Mouse (Mus musculus) midbrain, embryonic 16.5 days (tissue): ENCODE measurements around the gene Apobr. TPM values are rescaled to one million over a fixed set of nuclear protein-coding genes. Genes with fewer than 3 reads are reported as not detected.

Experiments
- ATAC-seq: fragments of 200-750 bp; cut with Nextera tagmentation; 2 replicates; pipeline ENCODE4 v1.8.0; 2017; ENCODE audit warnings: moderate TSS enrichment
- H3K27ac ChIP-seq: fragments of 300-500 bp; sonication (generic); 2 replicates; pipeline ENCODE4 v1.5.1; 2014; ENCODE audit warnings: mild to moderate bottlenecking, low read length, mixed read lengths
- H3K27me3 ChIP-seq: fragments of 300-500 bp; sonication (generic); 2 replicates; pipeline ENCODE4 v1.6.1; 2014; ENCODE audit warnings: low read depth, low read length, mixed read lengths; ENCODE audit not compliant: control insufficient read depth, insufficient read depth
- H3K36me3 ChIP-seq: fragments of 300-500 bp; sonication (generic); 2 replicates; pipeline ENCODE4 v1.6.1; 2014; ENCODE audit warnings: mild to moderate bottlenecking, low read length, moderate library complexity, mixed read lengths; ENCODE audit not compliant: control insufficient read depth, insufficient read depth
- H3K4me1 ChIP-seq: fragments of 300-500 bp; sonication (generic); 2 replicates; pipeline ENCODE4 v1.6.1; 2014; ENCODE audit warnings: mild to moderate bottlenecking, low read length, mixed read lengths; ENCODE audit not compliant: control insufficient read depth, insufficient read depth
- H3K4me2 ChIP-seq: fragments of 300-500 bp; sonication (generic); 2 replicates; pipeline ENCODE4 v1.6.1; 2014; ENCODE audit warnings: mild to moderate bottlenecking, low read length, mixed read lengths
- H3K4me3 ChIP-seq: fragments of 300-500 bp; sonication (generic); 2 replicates; pipeline ENCODE4 v1.5.1; 2014; ENCODE audit warnings: low read depth, mild to moderate bottlenecking, low read length, moderate library complexity, mixed read lengths
- H3K9ac ChIP-seq: fragments of 300-500 bp; sonication (generic); 2 replicates; pipeline ENCODE4 v1.6.1; 2014; ENCODE audit warnings: low read depth, low read length, mixed read lengths
- H3K9me3 ChIP-seq: fragments of 300-500 bp; sonication (generic); replicated peaks from 2 replicates; pipeline ENCODE4 v1.6.1; 2014; ENCODE audit warnings: mild to moderate bottlenecking, low read length, mixed read lengths; ENCODE audit not compliant: control insufficient read depth, poor library complexity, severe bottlenecking
- WGBS: fragments of 180-500 bp; shearing (Covaris S2); extraction: QIAGEN DNeasy Blood & Tissue Kit; methylation state at CpG from one replicate; pipeline ENCODE4 v1.1.7; 2014; 5-methylcytosine and 5-hydroxymethylcytosine counted together
- polyA plus RNA-seq: library from polyadenylated mRNA; unstranded; fragments of >200 nt; fragmentation: Nextera tagmentation; extraction: Ambion mirVana; gene quantifications from 2 replicates; pipeline ENCODE4 v1.2.1, GENCODE M21; 2015

The Apobr gene
- polyA plus RNA-seq, 1 experiment from 2014 or later = 0.31 TPM

GRCm38 (mm10) chr7:126607796-126608195, 23.1 kb downstream of the Apobr start:
- WGBS = 88% methylated on average over 5 of the region's 5 CpGs
- Histone ChIP-seq H3K9ac (no peak overlapping the region), H3K4me1 (no peaks in the 10 kb centered on the region), H3K4me3 (no peak overlapping the region), H3K36me3 (no peaks in the 10 kb centered on the region), H3K4me2 (no peak overlapping the region), H3K9me3 (no peaks in the 10 kb centered on the region), H3K27me3 (no peaks in the 10 kb centered on the region), H3K27ac (no peak overlapping the region)
- ATAC-seq = no peak

GRCm38 (mm10) chr7:126612736-126613135, 28.0 kb downstream of the Apobr start:
- Histone ChIP-seq H3K9me3 (no peaks in the 10 kb centered on the region), H3K4me1 (no peaks in the 10 kb centered on the region), H3K4me3 (no peak overlapping the region), H3K27ac (no peak overlapping the region), H3K27me3 (no peaks in the 10 kb centered on the region), H3K36me3 (no peaks in the 10 kb centered on the region), H3K4me2 (no peak overlapping the region), H3K9ac (no peak overlapping the region)
- ATAC-seq = no peak
- WGBS = 76% methylated on average over 3 of the region's 3 CpGs

- Histone ChIP-seq H3K27ac (no peak overlapping the region), H3K27me3 (no peaks in the 10 kb centered on the region), H3K9ac (no peak overlapping the region), H3K9me3 (no peaks in the 10 kb centered on the region), H3K4me3 (no peak overlapping the region), H3K36me3 (no peaks in the 10 kb centered on the region), H3K4me2 (no peak overlapping the region), H3K4me1 (no peaks in the 10 kb centered on the region)
- WGBS = 68% methylated on average over 3 of the region's 3 CpGs
- ATAC-seq = no peak
Measured at GRCm38 (mm10) chr7:126616707-126617106, 32.0 kb downstream of the Apobr start.

- H3K9ac ChIP-seq = no peak overlapping the region
- no peaks in the 10 kb centered on the region for H3K27me3 ChIP-seq
- H3K4me3 ChIP-seq = no peak overlapping the region
- no peaks in the 10 kb centered on the region for H3K4me1 ChIP-seq
- no peaks in the 10 kb centered on the region for H3K9me3 ChIP-seq
- no peak for ATAC-seq
- no peaks in the 10 kb centered on the region for H3K36me3 ChIP-seq
- no peak overlapping the region for H3K4me2 ChIP-seq
- 84% methylated on average over 10 of the region's 10 CpGs for WGBS
- H3K27ac ChIP-seq = no peak overlapping the region
Measured at GRCm38 (mm10) chr7:126619559-126620275, 35.0 kb downstream of the Apobr start.

GRCm38 (mm10) chr7:126621452-126622359, 37.0 kb downstream of the Apobr start:
- Histone ChIP-seq H3K9me3 (no peaks in the 10 kb centered on the region), H3K4me2 (no peak overlapping the region), H3K36me3 (no peaks in the 10 kb centered on the region), H3K4me1 (no peaks in the 10 kb centered on the region), H3K27me3 (no peaks in the 10 kb centered on the region), H3K9ac (no peak overlapping the region), H3K4me3 (no peak overlapping the region), H3K27ac (no peak overlapping the region)
- no peak for ATAC-seq
- 84% methylated on average over 9 of the region's 9 CpGs for WGBS

GRCm38 (mm10) chr7:126623381-126623780, 38.6 kb downstream of the Apobr start:
- no peaks in the 10 kb centered on the region for H3K9me3 ChIP-seq
- H3K4me2 ChIP-seq = no peak overlapping the region
- no peak for ATAC-seq
- H3K36me3 ChIP-seq = no peaks in the 10 kb centered on the region
- WGBS = 90% methylated on average over 1 of the region's 1 CpGs
- H3K27ac ChIP-seq = no peak overlapping the region
- no peaks in the 10 kb centered on the region for H3K4me1 ChIP-seq
- no peak overlapping the region for H3K9ac ChIP-seq
- H3K4me3 ChIP-seq = no peak overlapping the region
- no peaks in the 10 kb centered on the region for H3K27me3 ChIP-seq

- whole genome bisulfite sequencing = 71% methylated on average over 16 of the region's 16 CpGs
- Histone ChIP-seq H3K27ac (no peak overlapping the region), H3K9me3 (no peaks in the 10 kb centered on the region), H3K36me3 (no peaks in the 10 kb centered on the region), H3K4me2 (no peak overlapping the region), H3K4me1 (no peaks in the 10 kb centered on the region), H3K27me3 (no peaks in the 10 kb centered on the region), H3K4me3 (no peak overlapping the region), H3K9ac (no peak overlapping the region)
- no peak for ATAC-seq
Measured at GRCm38 (mm10) chr7:126624774-126625173, 40.0 kb downstream of the Apobr start.

- no peaks in the 10 kb centered on the region for H3K4me1 ChIP-seq
- no peak overlapping the region for H3K9ac ChIP-seq
- ATAC-seq = no peak
- H3K27me3 ChIP-seq = no peaks in the 10 kb centered on the region
- H3K4me2 ChIP-seq = no peak overlapping the region
- H3K27ac ChIP-seq = no peak overlapping the region
- no peaks in the 10 kb centered on the region for H3K36me3 ChIP-seq
- H3K9me3 ChIP-seq = no peaks in the 10 kb centered on the region
- H3K4me3 ChIP-seq = no peak overlapping the region
- 61% methylated on average over 6 of the region's 6 CpGs for WGBS
Measured at GRCm38 (mm10) chr7:126625369-126625768, 40.6 kb downstream of the Apobr start.
